Mouse (Mus musculus) CH12.LX (cell line): ENCODE results near the gene Nop14. TPM values are rescaled to one million over a fixed set of nuclear protein-coding genes. Genes with fewer than 3 reads are reported as not detected.

ENCODE experiments used
- DNase-seq: peaks from one replicate; pipeline ENCODE4 v3.0.0-alpha.2; 2013; ENCODE audit errors: extremely low read depth
- H3K27ac ChIP-seq: 2 replicates; pipeline ENCODE4 v1.5.1; 2012; ENCODE audit warnings: low read depth, mild to moderate bottlenecking, control low read depth, moderate library complexity; ENCODE audit not compliant: insufficient read depth
- H3K27me3 ChIP-seq: replicated peaks from 2 replicates; pipeline ENCODE3; 2012; ENCODE audit warnings: inconsistent platforms
- H3K36me3 ChIP-seq, 2 experiments: replicated peaks in 1 of 2; 2 replicates each; pipeline versions ENCODE3 to v1.6.1; 2012; ENCODE audit warnings: inconsistent platforms in 1 of 2, low read length in 1 of 2, mild to moderate bottlenecking in 1 of 2, mixed read lengths in 1 of 2, moderate library complexity in 1 of 2; ENCODE audit not compliant: control insufficient read depth in 1 of 2, insufficient read depth in 1 of 2
- H3K4me1 ChIP-seq, 2 experiments: 2 replicates each; pipeline ENCODE4 v1.6.1; 2012; ENCODE audit warnings: inconsistent platforms in 1 of 2, moderate library complexity in 1 of 2; ENCODE audit not compliant: insufficient read depth in 2 of 2, control insufficient read depth in 1 of 2
- H3K4me2 ChIP-seq: 2 replicates; pipeline ENCODE4 v1.6.1; 2012; ENCODE audit warnings: low read depth, mild to moderate bottlenecking, control low read depth; ENCODE audit not compliant: poor library complexity, insufficient read depth, severe bottlenecking
- H3K4me3 ChIP-seq, 3 experiments: fragments of 150-350 bp in 1 of 3; sonication (generic) in 1 of 3; replicated peaks in 1 of 3; 2 replicates each; pipeline versions ENCODE3 to v1.5.1; 2011 to 2012; ENCODE audit warnings: low read depth in 2 of 3, low read length in 2 of 3, mild to moderate bottlenecking in 2 of 3, moderate library complexity in 2 of 3, control low read depth in 1 of 3, improper control_type of control experiment in 1 of 3, inconsistent platforms in 1 of 3, mixed read lengths in 1 of 3; ENCODE audit not compliant: poor library complexity in 1 of 3
- H3K79me2 ChIP-seq: replicated peaks from 2 replicates; pipeline ENCODE4 v1.6.1; 2012; ENCODE audit warnings: mild to moderate bottlenecking, moderate library complexity; ENCODE audit not compliant: control insufficient read depth, poor library complexity, insufficient read depth, severe bottlenecking; ENCODE audit errors: extremely low read depth
- H3K9ac ChIP-seq: 2 replicates; pipeline ENCODE4 v1.6.1; 2012; ENCODE audit warnings: low read depth, mild to moderate bottlenecking, control low read depth, moderate library complexity; ENCODE audit not compliant: insufficient read depth
- H3K9me3 ChIP-seq: replicated peaks from 2 replicates; pipeline ENCODE3; 2012; ENCODE audit warnings: low read length, inconsistent platforms, mixed read lengths
- BHLHE40 ChIP-seq: IDR thresholded peaks from 2 replicates; pipeline ENCODE4 v1.6.1; 2011; ENCODE audit warnings: mild to moderate bottlenecking, low read depth, low read length, improper control_type of control experiment
- CHD1 ChIP-seq: IDR thresholded peaks from 2 replicates; pipeline ENCODE4 v1.6.1; 2012; ENCODE audit warnings: low read depth, low read length, improper control_type of control experiment, inconsistent platforms
- CTCF ChIP-seq, 2 experiments: IDR thresholded peaks in 1 of 2; conservative IDR thresholded peaks in 1 of 2; 2 replicates each; pipeline ENCODE4 v1.5.1; 2011 to 2012; ENCODE audit warnings: low read depth in 2 of 2, low read length in 2 of 2, improper control_type of control experiment in 1 of 2, inconsistent platforms in 1 of 2, mild to moderate bottlenecking in 1 of 2, moderate library complexity in 1 of 2
- ELF1 ChIP-seq: IDR thresholded peaks from 2 replicates; pipeline ENCODE4 v1.6.1; 2014; ENCODE audit warnings: low read depth, mild to moderate bottlenecking, inconsistent platforms, low read length, improper control_type of control experiment
- ETS1 ChIP-seq: conservative IDR thresholded peaks from 2 replicates; pipeline ENCODE4 v1.6.1; 2012; ENCODE audit warnings: low read depth, mild to moderate bottlenecking, inconsistent platforms, low read length, improper control_type of control experiment, moderate library complexity
- GABPA ChIP-seq: IDR thresholded peaks from 2 replicates; pipeline ENCODE4 v1.6.1; 2012; ENCODE audit warnings: low read depth, low read length, improper control_type of control experiment, inconsistent platforms; ENCODE audit not compliant: insufficient replicate concordance
- HCFC1 ChIP-seq: IDR thresholded peaks from 2 replicates; pipeline ENCODE4 v1.6.1; 2012; ENCODE audit warnings: low read depth, mild to moderate bottlenecking, inconsistent platforms, low read length, improper control_type of control experiment
- IRF4 ChIP-seq: IDR thresholded peaks from 2 replicates; pipeline ENCODE4 v1.6.1; 2014; ENCODE audit warnings: low read depth, mild to moderate bottlenecking, inconsistent platforms, low read length, improper control_type of control experiment
- KAT2A ChIP-seq: IDR thresholded peaks from 2 replicates; pipeline ENCODE4 v1.6.1; 2012; ENCODE audit warnings: low read length, improper control_type of control experiment, inconsistent platforms; ENCODE audit not compliant: insufficient replicate concordance
- MAX ChIP-seq: IDR thresholded peaks from 2 replicates; pipeline ENCODE4 v1.6.1; 2011; ENCODE audit warnings: low read length, improper control_type of control experiment
- MAZ ChIP-seq: IDR thresholded peaks from 2 replicates; pipeline ENCODE4 v1.6.1; 2012; ENCODE audit warnings: low read depth, mild to moderate bottlenecking, inconsistent platforms, low read length, improper control_type of control experiment, moderate library complexity
- MXI1 ChIP-seq: IDR thresholded peaks from 2 replicates; pipeline ENCODE4 v1.6.1; 2011; ENCODE audit warnings: mild to moderate bottlenecking, low read depth, low read length, improper control_type of control experiment
- NELFE ChIP-seq: IDR thresholded peaks from 2 replicates; pipeline ENCODE4 v1.6.1; 2011; ENCODE audit warnings: low read depth, low read length, improper control_type of control experiment
- NRF1 ChIP-seq: IDR thresholded peaks from 2 replicates; pipeline ENCODE4 v1.6.1; 2014; ENCODE audit warnings: low read depth, mild to moderate bottlenecking, inconsistent platforms, low read length, improper control_type of control experiment, moderate library complexity
- PAX5 ChIP-seq: IDR thresholded peaks from 2 replicates; pipeline ENCODE4 v1.6.1; 2012; ENCODE audit warnings: low read length, inconsistent platforms, mixed read lengths
- POLR2A ChIP-seq: IDR thresholded peaks from 2 replicates; pipeline ENCODE4 v1.6.1; 2011; ENCODE audit warnings: low read depth, mild to moderate bottlenecking, improper control_type of control experiment, low read length
- POLR2AphosphoS2 ChIP-seq: IDR thresholded peaks from 2 replicates; pipeline ENCODE4 v1.6.1; 2011; ENCODE audit warnings: low read depth, low read length, improper control_type of control experiment
- SIN3A ChIP-seq: IDR thresholded peaks from 2 replicates; pipeline ENCODE4 v1.6.1; 2012; ENCODE audit warnings: low read length, improper control_type of control experiment, inconsistent platforms
- SMC3 ChIP-seq: IDR thresholded peaks from 2 replicates; pipeline ENCODE4 v1.6.1; 2011; ENCODE audit warnings: low read depth, low read length, improper control_type of control experiment
- TBP ChIP-seq: conservative IDR thresholded peaks from 2 replicates; pipeline ENCODE4 v1.6.1; 2011; ENCODE audit warnings: low read depth, low read length, improper control_type of control experiment
- USF2 ChIP-seq: conservative IDR thresholded peaks from 2 replicates; pipeline ENCODE4 v1.6.1; 2011; ENCODE audit warnings: low read depth, low read length, improper control_type of control experiment
- ZC3H11A ChIP-seq: IDR thresholded peaks from 2 replicates; pipeline ENCODE4 v1.6.1; 2012; ENCODE audit warnings: low read depth, mild to moderate bottlenecking, inconsistent platforms, low read length, improper control_type of control experiment
- ZNF384 ChIP-seq: IDR thresholded peaks from 2 replicates; pipeline ENCODE4 v1.6.1; 2012; ENCODE audit warnings: low read depth, low read length, improper control_type of control experiment, inconsistent platforms
- dilution Hi-C: fragments of 300-500 bp; cut with MboI; formaldehyde crosslinking; loops from 2 replicates; pipeline ENCODE4 v1.14.3; 2020; ENCODE audit warnings: low sequenced_read_pairs; ENCODE audit not compliant: extremely low pct_unique_long_range_greater_than_20kb, extremely low pct_ligation_motif_present
- in situ Hi-C: fragments of 300-500 bp; cut with MboI; formaldehyde crosslinking; loops from 3 replicates; pipeline ENCODE4 v1.14.3; 2019; ENCODE audit warnings: low sequenced_read_pairs, low pct_ligation_motif_present, low pct_unique_long_range_greater_than_20kb, mixed read lengths
- polyA plus RNA-seq: library from polyadenylated mRNA; unstranded; fragments of >175 nt; gene quantifications from 2 replicates; pipeline ENCODE4 v1.2.1, GENCODE M21; 2012; ENCODE audit warnings: low read depth; ENCODE audit not compliant: insufficient read length
- total RNA-seq, 2 experiments: library from RNA; depleted of rRNA; stranded (reverse); fragments of 300-350 nt in 1 of 2; fragments of >200 nt in 1 of 2; gene quantifications; 2 replicates each; pipeline ENCODE4 v1.2.3; 2012 to 2014

The Nop14 gene
- total and polyA plus RNA-seq, 3 experiments: 36.6 to 101 (median 46.1) TPM

DNA sequence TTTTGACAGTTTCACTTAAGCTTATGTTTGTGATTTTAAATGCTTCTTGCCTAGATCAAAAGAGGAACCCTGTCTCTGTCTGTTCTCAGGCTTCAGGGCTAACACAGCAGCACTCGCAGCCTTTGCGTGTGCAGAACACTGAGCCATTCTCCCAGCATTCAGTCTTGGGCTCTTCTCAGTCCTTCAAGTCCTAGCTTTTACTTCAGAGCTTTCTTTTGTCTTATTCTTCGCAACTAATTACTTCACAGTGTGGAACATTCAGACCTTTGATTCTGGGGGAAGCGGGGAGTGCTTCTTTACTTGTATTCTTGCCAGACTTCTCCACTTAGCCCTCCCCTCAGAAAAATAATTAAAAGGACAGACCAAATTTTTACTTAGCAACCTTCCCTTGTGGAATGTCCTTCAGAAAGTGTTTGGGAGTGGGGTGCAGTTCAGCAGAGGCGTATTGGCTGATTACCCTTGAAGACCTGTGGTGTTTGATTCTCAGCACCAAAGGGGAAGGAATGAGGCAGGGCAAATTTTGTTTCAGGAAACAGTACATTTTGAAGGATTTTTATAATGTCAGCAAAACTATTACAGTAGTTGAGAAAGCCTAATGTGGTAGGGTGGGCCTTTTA is 68.5 kb downstream of the Nop14 start:
- Histone ChIP-seq H3K79me2 (no peaks in the 10 kb centered on the region), H3K36me3 (peaks cover 0 to 5% of the 10 kb centered on the region in 2 experiments), H3K4me1 (no peaks in the 10 kb centered on the region), H3K27ac (no peak overlapping the region), H3K9ac (no peak overlapping the region)
- dilution Hi-C loops: no loop called here
- no peak for DNase-seq
- TF ChIP-seq BHLHE40: no peak
- no peak for TF ChIP-seq NRF1
- no peak for TF ChIP-seq KAT2A
- no peak for TF ChIP-seq USF2
- TF ChIP-seq TBP: no peak
- no peak for TF ChIP-seq ZC3H11A
- no peak for TF ChIP-seq POLR2AphosphoS2
- no peak for TF ChIP-seq CTCF (conservative IDR thresholded peaks at IDR 0.05 in 1 of 2, IDR thresholded peaks at IDR 0.05 in 1 of 2; ENCODE audit: low read depth in 2 of 2, low read length in 2 of 2)
- no peak for TF ChIP-seq IRF4
- TF ChIP-seq, all 38 proteins: peak for 0
- Histone ChIP-seq H3K4me2 (no peak overlapping the region), H3K9me3 (no peaks in the 10 kb centered on the region), H3K27me3 (no peaks in the 10 kb centered on the region), H3K4me3 (no peak overlapping the region)
- in situ Hi-C loops: no loop called here

DNA sequence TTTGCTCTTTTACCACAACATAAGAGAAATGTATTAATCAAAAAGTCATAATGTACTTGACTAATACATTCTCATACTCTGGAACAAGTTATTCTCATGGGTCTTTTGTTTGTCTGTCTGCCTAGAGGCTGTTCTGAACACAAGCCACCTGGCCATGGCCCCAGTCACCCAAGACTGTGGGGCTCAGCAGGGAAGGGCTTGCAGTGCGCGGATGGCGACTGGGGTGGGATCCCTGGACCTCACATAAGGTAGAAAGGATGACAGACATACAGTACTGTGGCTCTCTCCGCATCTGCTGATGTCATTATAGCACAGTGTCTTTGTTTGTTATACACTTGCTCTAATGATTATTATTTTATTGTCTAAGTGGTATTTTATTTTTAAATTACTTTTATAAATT is 69.2 kb downstream of the Nop14 start:
- no peak overlapping the region for H3K9ac ChIP-seq
- DNase-seq: no peak
- dilution Hi-C loops: no loop called here
- no peak for TF ChIP-seq ZNF384
- no peak for TF ChIP-seq SIN3A
- no peak for TF ChIP-seq SMC3
- TF ChIP-seq MAX: no peak
- TF ChIP-seq MXI1: no peak
- TF ChIP-seq GABPA: no peak
- no peak for TF ChIP-seq POLR2A
- no peak for TF ChIP-seq POLR2AphosphoS2
- TF ChIP-seq, all 38 proteins: peak for 0
- Histone ChIP-seq H3K79me2 (no peaks in the 10 kb centered on the region), H3K27ac (no peak overlapping the region), H3K4me3 (no peak overlapping the region), H3K4me2 (no peak overlapping the region), H3K9me3 (no peaks in the 10 kb centered on the region), H3K27me3 (no peaks in the 10 kb centered on the region), H3K4me1 (no peaks in the 10 kb centered on the region), H3K36me3 (peaks cover 0 to 5% of the 10 kb centered on the region in 2 experiments)
- in situ Hi-C loops: no loop called here

DNA sequence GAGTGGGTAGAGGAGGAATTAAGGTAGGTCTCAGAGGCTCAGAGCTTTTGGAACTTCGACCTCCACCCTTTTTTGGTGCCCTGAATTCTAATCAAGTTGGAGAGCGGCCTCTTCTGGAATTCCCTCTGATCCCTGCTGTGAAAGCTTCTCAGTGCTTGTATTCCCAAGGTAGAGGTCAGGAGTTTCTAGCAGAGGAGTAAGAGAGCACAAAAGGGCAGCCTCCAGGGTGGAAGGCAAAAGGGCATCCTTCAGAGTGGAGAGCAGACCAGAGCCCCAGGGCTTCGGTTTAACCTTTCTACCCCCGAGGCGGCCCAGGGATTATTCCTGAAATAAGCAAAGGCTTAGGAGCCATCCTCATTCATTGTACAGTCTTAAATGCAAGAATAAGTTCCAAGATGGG is 69.9 kb downstream of the Nop14 start:
- Histone ChIP-seq H3K9me3 (no peaks in the 10 kb centered on the region), H3K4me2 (no peak overlapping the region), H3K4me1 (no peaks in the 10 kb centered on the region), H3K36me3 (peaks cover 0 to 5% of the 10 kb centered on the region in 2 experiments), H3K27ac (no peak overlapping the region), H3K27me3 (no peaks in the 10 kb centered on the region), H3K9ac (no peak overlapping the region), H3K79me2 (no peaks in the 10 kb centered on the region), H3K4me3 (no peak overlapping the region)
- in situ Hi-C loops (no loop called here), dilution Hi-C loops (no loop called here)
- TF ChIP-seq HCFC1: no peak
- no peak for TF ChIP-seq PAX5
- no peak for TF ChIP-seq ELF1
- no peak for TF ChIP-seq ETS1
- no peak for TF ChIP-seq SMC3
- TF ChIP-seq NELFE: no peak
- TF ChIP-seq MAZ: no peak
- no peak for TF ChIP-seq MXI1
- no peak for TF ChIP-seq CHD1
- DNase-seq: no peak
